Mouse (Mus musculus): ENCODE data around the gene Gm364.

Gm364 gene

GRCm38 (mm10) chrX:57408769-57409168 lies at the start of gene Gm364:
Gene Gm364 (plus strand): TSS chrX:57409154.
- DNase-seq (ENCODE audit: low spot score), result no peak

GRCm38 (mm10) chrX:57359316-57359715 lies 49.6 kb upstream of the Gm364 start:
- no peak for DNase-seq (ENCODE audit: low spot score)

GRCm38 (mm10) chrX:57364891-57365569 lies 43.9 kb upstream of the Gm364 start:
- DNase-seq (ENCODE audit: low spot score), result no peak

GRCm38 (mm10) chrX:57372965-57373364 lies 36.0 kb upstream of the Gm364 start:
- no peak for DNase-seq (ENCODE audit: low spot score)

GRCm38 (mm10) chrX:57373543-57373942 lies 35.4 kb upstream of the Gm364 start:
- no peak for DNase-seq (ENCODE audit: low spot score)

GRCm38 (mm10) chrX:57374029-57374428 lies 34.9 kb upstream of the Gm364 start:
- DNase-seq (ENCODE audit: low spot score), result no peak

GRCm38 (mm10) chrX:57377096-57377495 lies 31.9 kb upstream of the Gm364 start:
- DNase-seq (ENCODE audit: low spot score), result no peak

GRCm38 (mm10) chrX:57378579-57378978 lies 30.4 kb upstream of the Gm364 start:
- no peak for DNase-seq (ENCODE audit: low spot score)

- no peak for DNase-seq (ENCODE audit: low spot score)
These were observed 28.0 kb upstream of the Gm364 start for GRCm38 (mm10) chrX:57380915-57381314.

- peak; percentile 89 for DNase-seq (ENCODE audit: low spot score)
These were observed 16.3 kb upstream of the Gm364 start, which contains the start of gene Rbmx for GRCm38 (mm10) chrX:57392367-57393246. Gene Rbmx (minus strand): TSS chrX:57393036.

GRCm38 (mm10) chrX:57393412-57393811 lies 15.5 kb upstream of the Gm364 start:
- no peak for DNase-seq (ENCODE audit: low spot score)

- DNase-seq (ENCODE audit: low spot score), result no peak
These were observed 7.6 kb upstream of the Gm364 start for GRCm38 (mm10) chrX:57401388-57401787.

- DNase-seq (ENCODE audit: low spot score), result no peak
These were observed 5.3 kb upstream of the Gm364 start for GRCm38 (mm10) chrX:57403651-57404050.

- DNase-seq (ENCODE audit: low spot score), result no peak
These were observed 22.7 kb downstream of the Gm364 start for GRCm38 (mm10) chrX:57431610-57432009.

- DNase-seq (ENCODE audit: low spot score), result no peak
These were observed 24.9 kb downstream of the Gm364 start for GRCm38 (mm10) chrX:57433897-57434296.

GRCm38 (mm10) chrX:57503634-57504033 lies 94.7 kb downstream of the Gm364 start, which contains the start of gene Gpr101:
Gene Gpr101 (minus strand): TSS chrX:57503757.
- no peak for DNase-seq (ENCODE audit: low spot score)

- no peak for DNase-seq (ENCODE audit: low spot score)
These were observed 97.3 kb downstream of the Gm364 start for GRCm38 (mm10) chrX:57506247-57506646.

- DNase-seq (ENCODE audit: low spot score), result no peak
These were observed 112.5 kb downstream of the Gm364 start for GRCm38 (mm10) chrX:57521117-57522095.

Data from layer of hippocampus, adult 9-10 months (tissue).